Mouse (Mus musculus) activated CD4-positive, CD25-positive, alpha-beta regulatory T cell, adult 4 months (primary cell): ENCODE measurements around the gene Gm5108. TPM values are rescaled to one million over a fixed set of nuclear protein-coding genes. Genes with fewer than 3 reads are reported as not detected.

ENCODE experiments used
- ATAC-seq: one replicate; pipeline ENCODE4 v1.8.0; 2017
- polyA plus RNA-seq, 2 experiments: library from polyadenylated mRNA; unstranded; fragments of 100-300 nt; shearing (Covaris generic); gene quantifications; one replicate each; pipeline ENCODE4 v1.2.1; 2017

Gm5108 gene
- polyA plus RNA-seq = not detected

GRCm38 (mm10) chr5:67941369-67941768 is at the start of gene Gm5108:
Gene Gm5108, plus strand, starts transcription at chr5:67941669.
- ATAC-seq = no peak

GRCm38 (mm10) chr5:67898921-67899320 is 42.5 kb upstream of the Gm5108 start:
- no peak for ATAC-seq

GRCm38 (mm10) chr5:67904555-67904954 is 36.9 kb upstream of the Gm5108 start:
- ATAC-seq = no peak

- no peak for ATAC-seq
Observed at GRCm38 (mm10) chr5:67930584-67930983, 10.9 kb upstream of the Gm5108 start.

GRCm38 (mm10) chr5:67931623-67932022 is 9.8 kb upstream of the Gm5108 start:
- ATAC-seq = no peak

GRCm38 (mm10) chr5:67943199-67943598 is 1.7 kb downstream of the Gm5108 start:
- no peak for ATAC-seq

GRCm38 (mm10) chr5:67944074-67944785 is 2.8 kb downstream of the Gm5108 start:
- ATAC-seq = no peak

GRCm38 (mm10) chr5:67946321-67946720 is 4.9 kb downstream of the Gm5108 start, which contains the start of gene Gm21905:
Gene Gm21905, minus strand, starts transcription at chr5:67946421.
- no peak for ATAC-seq

- no peak for ATAC-seq
Observed at GRCm38 (mm10) chr5:67947006-67947405, 5.5 kb downstream of the Gm5108 start.

GRCm38 (mm10) chr5:67948074-67948473 is 6.6 kb downstream of the Gm5108 start:
- ATAC-seq = no peak

- no peak for ATAC-seq
Observed at GRCm38 (mm10) chr5:67954097-67954496, 12.6 kb downstream of the Gm5108 start.

- ATAC-seq = no peak
Observed at GRCm38 (mm10) chr5:67955486-67955885, 14.0 kb downstream of the Gm5108 start.

GRCm38 (mm10) chr5:67961708-67962629 is 20.5 kb downstream of the Gm5108 start:
- ATAC-seq = no peak

GRCm38 (mm10) chr5:67969536-67969935 is 28.1 kb downstream of the Gm5108 start:
- ATAC-seq = no peak

- ATAC-seq = no peak
Observed at GRCm38 (mm10) chr5:67981946-67982526, 40.6 kb downstream of the Gm5108 start.

GRCm38 (mm10) chr5:67990426-67990825 is 49.0 kb downstream of the Gm5108 start:
- ATAC-seq = no peak

- ATAC-seq = no peak
Observed at GRCm38 (mm10) chr5:68002611-68003010, 61.1 kb downstream of the Gm5108 start.

- ATAC-seq = no peak
Observed at GRCm38 (mm10) chr5:68003904-68004303, 62.4 kb downstream of the Gm5108 start.

GRCm38 (mm10) chr5:68004419-68004818 is 63.0 kb downstream of the Gm5108 start:
- no peak for ATAC-seq

GRCm38 (mm10) chr5:68007074-68007473 is 65.6 kb downstream of the Gm5108 start:
- ATAC-seq = no peak

- ATAC-seq = no peak
Observed at GRCm38 (mm10) chr5:68011569-68011968, 70.1 kb downstream of the Gm5108 start.

GRCm38 (mm10) chr5:68012618-68013017 is 71.1 kb downstream of the Gm5108 start:
- ATAC-seq = peak; percentile 85

- ATAC-seq = no peak
Observed at GRCm38 (mm10) chr5:68020870-68021269, 79.4 kb downstream of the Gm5108 start.
